Mouse (Mus musculus): Measurements from ENCODE around the gene Tspear.

Tspear gene

GRCm38 (mm10) chr10:77878985-77879384 lies 192.6 kb downstream of the Tspear start:
- DNase-seq (ENCODE audit: low spot score): peak; percentile 35

GRCm38 (mm10) chr10:77880305-77880704 lies 193.9 kb downstream of the Tspear start:
- no peak for DNase-seq (ENCODE audit: low spot score)

GRCm38 (mm10) chr10:77882553-77882952 lies 196.2 kb downstream of the Tspear start:
- no peak for DNase-seq (ENCODE audit: low spot score)

GRCm38 (mm10) chr10:77886007-77886747 lies 199.8 kb downstream of the Tspear start:
- DNase-seq (ENCODE audit: low spot score): no peak

- DNase-seq (ENCODE audit: low spot score): no peak
These were observed 204.7 kb downstream of the Tspear start for GRCm38 (mm10) chr10:77890987-77891565.

- no peak for DNase-seq (ENCODE audit: low spot score)
These were observed 209.2 kb downstream of the Tspear start for GRCm38 (mm10) chr10:77895562-77895961.

GRCm38 (mm10) chr10:77900126-77900525 lies 213.8 kb downstream of the Tspear start:
- no peak for DNase-seq (ENCODE audit: low spot score)

- no peak for DNase-seq (ENCODE audit: low spot score)
These were observed 214.8 kb downstream of the Tspear start for GRCm38 (mm10) chr10:77900903-77901818.

GRCm38 (mm10) chr10:77901871-77902210 lies 215.5 kb downstream of the Tspear start:
- no peak for DNase-seq (ENCODE audit: low spot score)

- DNase-seq (ENCODE audit: low spot score): peak; percentile 13
These were observed 216.0 kb downstream of the Tspear start, which contains the start of gene Lrrc3 for GRCm38 (mm10) chr10:77902211-77902893. Gene Lrrc3 (minus strand): TSS chr10:77902536.

- DNase-seq (ENCODE audit: low spot score): peak; percentile 2
These were observed 216.7 kb downstream of the Tspear start for GRCm38 (mm10) chr10:77902894-77903715.

- DNase-seq (ENCODE audit: low spot score): no peak
These were observed 226.2 kb downstream of the Tspear start for GRCm38 (mm10) chr10:77912605-77913004.

GRCm38 (mm10) chr10:77913292-77913691 lies 226.9 kb downstream of the Tspear start:
- DNase-seq (ENCODE audit: low spot score): no peak

GRCm38 (mm10) chr10:77916636-77917335 lies 230.4 kb downstream of the Tspear start:
- peak; percentile 46 for DNase-seq (ENCODE audit: low spot score)

- DNase-seq (ENCODE audit: low spot score): no peak
These were observed 234.6 kb downstream of the Tspear start for GRCm38 (mm10) chr10:77921009-77921408.

- DNase-seq (ENCODE audit: low spot score): no peak
These were observed 236.3 kb downstream of the Tspear start for GRCm38 (mm10) chr10:77922681-77923080.

GRCm38 (mm10) chr10:77926140-77926539 lies 239.8 kb downstream of the Tspear start:
- peak; percentile 29 for DNase-seq (ENCODE audit: low spot score)

- no peak for DNase-seq (ENCODE audit: low spot score)
These were observed 241.0 kb downstream of the Tspear start for GRCm38 (mm10) chr10:77927375-77927774.
